Mouse (Mus musculus) spleen, embryonic (tissue): ENCODE measurements at regions not wholly inside any gene's neighbourhood (a gene's known extent, or its start where the extent isn't known, plus 50 kb on each side); places are given as distances from the start of the nearest gene placed in this dataset.

Source experiments
- CTCF ChIA-PET: fragments of 350-600 bp; sonication (Branson Sonifier 250); formaldehyde crosslinking; loops from one replicate; lab custom pipeline; 2022; lab: Charles Lee

DNA sequence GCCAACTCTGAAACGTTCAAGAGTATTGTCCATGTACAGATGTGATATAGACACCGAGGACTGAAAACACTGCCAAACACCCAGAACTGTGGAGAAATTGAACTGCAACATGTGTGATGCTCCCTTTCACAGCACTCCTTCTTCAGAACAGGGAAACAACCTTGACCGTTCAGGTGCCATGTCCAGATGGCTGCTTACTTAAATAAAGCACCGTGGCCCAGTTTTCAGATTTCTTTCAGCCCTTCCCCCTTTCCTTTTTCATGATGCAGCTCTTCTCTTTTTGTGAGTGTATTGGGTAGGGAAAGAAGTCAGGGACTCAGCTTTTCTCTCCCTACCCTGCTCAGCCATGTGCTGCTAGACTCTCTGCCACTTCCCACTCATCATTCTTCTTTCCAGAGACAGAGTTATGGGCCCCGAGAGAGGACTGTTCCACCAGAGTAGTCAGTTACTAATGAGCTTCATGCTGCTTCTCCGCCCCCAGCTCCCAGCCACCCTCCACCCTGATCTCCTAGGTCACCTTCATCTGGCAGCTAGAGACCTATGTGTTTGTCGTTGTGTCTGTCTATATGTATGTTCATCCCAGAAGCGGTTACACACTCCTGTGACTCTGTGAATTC, 74.3 kb upstream of the Astn2 start:
- CTCF ChIA-PET = no interaction called here
